ENCODE assay signal across 27 mouse cellular contexts in the genomic region with DNA sequence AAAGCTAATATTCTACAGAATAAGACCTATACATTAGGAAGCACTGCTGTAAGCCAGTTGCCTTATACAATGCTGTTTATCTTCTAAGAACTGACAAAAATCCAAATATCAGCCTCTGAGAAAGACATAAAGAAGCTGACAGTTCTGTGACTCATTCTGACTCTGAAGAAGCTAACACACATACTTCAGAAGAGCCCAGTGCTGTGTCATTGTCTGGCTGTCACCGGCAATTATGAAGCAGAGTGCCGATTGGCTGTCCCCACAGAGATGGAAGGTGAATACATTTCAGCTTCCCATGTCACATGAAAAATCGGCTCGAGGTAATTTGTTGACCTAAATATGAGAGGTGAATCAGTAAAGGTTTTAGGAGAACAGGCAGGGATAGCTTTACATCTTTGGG.
"Had no signal": no experiment of that assay in that cellular context is flagged by ENCODE, and none has a peak within 500 bp of the region (broad histone marks: within the 10 kb centered on the region; RNA-seq: fewer than 3 reads in every experiment).

No protein-coding gene starts in this region.

- DNase-seq: gastrocnemius, postnatal 14 days; gastrocnemius, postnatal 36 days; heart, adult 18-20 months; heart, postnatal 14 days; heart, postnatal 36 days; kidney, adult 18-20 months; kidney, adult 8-10 months; kidney, postnatal 10 days; kidney, postnatal 25 days; kidney, postnatal 4 days; liver; liver, embryonic 13.5 days had no signal

- H3K9me3 ChIP-seq: heart, embryonic 15.5 days; intestine, embryonic 15.5 days; limb, embryonic 10.5 days; limb, embryonic 12.5 days; liver, embryonic 13.5 days; liver, embryonic 15.5 days had no signal

- H3K4me1 ChIP-seq: heart, embryonic 13.5 days; heart, embryonic 15.5 days; hindbrain, embryonic 12.5 days; intestine, embryonic 15.5 days; limb, embryonic 10.5 days; limb, embryonic 12.5 days; liver, embryonic 13.5 days; liver, embryonic 15.5 days had no signal

- H3K4me2 ChIP-seq: heart, embryonic 11.5 days; heart, embryonic 13.5 days; heart, embryonic 15.5 days; hindbrain, embryonic 12.5 days; hindbrain, embryonic 14.5 days; intestine, embryonic 15.5 days; limb, embryonic 12.5 days; liver, embryonic 11.5 days; liver, embryonic 13.5 days; liver, embryonic 15.5 days had no signal

- H3K27me3 ChIP-seq: heart, embryonic 13.5 days; heart, embryonic 15.5 days; intestine, embryonic 15.5 days; limb, embryonic 12.5 days; liver, embryonic 13.5 days; liver, embryonic 15.5 days had no signal

- H3K27ac ChIP-seq: heart, embryonic 13.5 days; heart, embryonic 15.5 days; hindbrain, embryonic 12.5 days; hindbrain, embryonic 14.5 days; intestine, embryonic 15.5 days; layer of hippocampus, adult 2 months; left cerebral cortex, adult 2 months; limb, embryonic 10.5 days; limb, embryonic 12.5 days; liver, embryonic 13.5 days; liver, embryonic 15.5 days had no signal

- H3K4me3 ChIP-seq: heart, embryonic 13.5 days; heart, embryonic 15.5 days; hindbrain, embryonic 12.5 days; intestine, embryonic 15.5 days; layer of hippocampus, adult 2 months; left cerebral cortex, adult 2 months; limb, embryonic 10.5 days; limb, embryonic 12.5 days; liver, embryonic 13.5 days; liver, embryonic 15.5 days had no signal

- ATAC-seq: hindbrain, embryonic 16.5 days; inflammation-experienced regulatory T-cells, adult 6 months; intestine, embryonic 15.5 days; intestine, postnatal 0 days had no signal

- H3K9ac ChIP-seq: heart, embryonic 13.5 days; heart, embryonic 15.5 days; hindbrain, embryonic 12.5 days; hindbrain, embryonic 14.5 days; intestine, embryonic 15.5 days; limb, embryonic 12.5 days; liver, embryonic 13.5 days; liver, embryonic 15.5 days had no signal

- H3K36me3 ChIP-seq: heart, embryonic 13.5 days; heart, embryonic 15.5 days; hindbrain, embryonic 12.5 days; intestine, embryonic 15.5 days; limb, embryonic 10.5 days; limb, embryonic 12.5 days; liver, embryonic 13.5 days; liver, embryonic 15.5 days had no signal
